Mouse (Mus musculus): ENCODE measurements around the gene Plcd3.

Gene Plcd3

GRCm38 (mm10) chr11:103020713-103021335, 80.6 kb downstream of the Plcd3 start:
- no peak for DNase-seq (ENCODE audit: extremely low spot score)
